Mouse (Mus musculus) right cerebral cortex, postnatal 10 days (tissue): ENCODE data around the gene Mrgprb3.

ENCODE experiments used
- DNase-seq, 2 experiments: peaks; one replicate each; pipeline ENCODE4 v3.0.0; 2021; ENCODE audit warnings: low spot score in 2 of 2

Gene Mrgprb3

DNA sequence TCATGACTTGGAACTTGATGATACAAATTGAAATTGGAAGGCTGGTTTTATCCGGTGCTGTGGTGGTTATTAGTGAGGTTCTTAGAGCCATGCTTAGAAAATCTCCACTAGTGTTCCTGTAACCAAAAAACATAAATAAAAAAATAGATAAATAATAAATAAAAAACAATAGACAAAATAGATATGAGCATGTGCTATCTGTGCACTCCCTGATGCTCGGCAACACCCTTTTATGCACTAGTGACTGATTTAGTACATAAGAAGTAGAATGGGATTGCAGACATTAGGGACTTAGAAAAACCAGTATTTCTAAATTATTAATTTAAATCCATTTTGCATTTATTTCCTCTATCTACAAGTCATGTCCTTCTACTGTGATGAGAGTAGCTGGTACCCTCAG lies at the start of gene Mrgprb3:
Mrgprb3 (minus strand) TSS at position 101 of the 400 bp plus-strand sequence.
- DNase-seq: no peak
